Mouse (Mus musculus): ENCODE measurements around the gene Steap2.

DNA sequence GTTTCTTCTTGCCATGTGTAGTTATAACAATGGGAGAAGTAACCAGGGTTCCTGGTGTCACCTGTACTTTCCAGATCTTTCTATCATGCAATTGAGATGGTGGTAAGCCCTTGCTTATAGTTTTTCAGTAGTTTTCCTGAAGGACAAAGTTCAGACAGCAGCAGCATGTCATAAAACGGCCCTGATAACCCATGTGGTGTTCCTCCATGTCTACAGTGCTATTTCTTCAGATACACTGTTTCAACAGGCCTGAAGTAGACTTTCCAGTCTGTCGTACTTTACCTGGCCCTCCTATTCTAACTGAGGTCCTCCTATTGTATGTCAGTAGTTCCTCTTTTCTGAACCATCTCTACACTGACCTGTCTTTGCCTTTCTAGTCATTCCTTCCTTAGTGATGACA, 38.5 kb upstream of the Steap2 start:
- no peak for TF ChIP-seq POLR2A (IDR thresholded peaks at IDR 0.05; ENCODE audit: low read depth, low read length)
- no peak for TF ChIP-seq CTCF (IDR thresholded peaks at IDR 0.05; ENCODE audit: borderline replicate concordance, insufficient read depth, low read length)
